Mouse (Mus musculus): ENCODE data around the gene Eln.
A peak's percentile ranks its signal among the peaks of the same experiment; 100 is the strongest.

Eln gene

DNA sequence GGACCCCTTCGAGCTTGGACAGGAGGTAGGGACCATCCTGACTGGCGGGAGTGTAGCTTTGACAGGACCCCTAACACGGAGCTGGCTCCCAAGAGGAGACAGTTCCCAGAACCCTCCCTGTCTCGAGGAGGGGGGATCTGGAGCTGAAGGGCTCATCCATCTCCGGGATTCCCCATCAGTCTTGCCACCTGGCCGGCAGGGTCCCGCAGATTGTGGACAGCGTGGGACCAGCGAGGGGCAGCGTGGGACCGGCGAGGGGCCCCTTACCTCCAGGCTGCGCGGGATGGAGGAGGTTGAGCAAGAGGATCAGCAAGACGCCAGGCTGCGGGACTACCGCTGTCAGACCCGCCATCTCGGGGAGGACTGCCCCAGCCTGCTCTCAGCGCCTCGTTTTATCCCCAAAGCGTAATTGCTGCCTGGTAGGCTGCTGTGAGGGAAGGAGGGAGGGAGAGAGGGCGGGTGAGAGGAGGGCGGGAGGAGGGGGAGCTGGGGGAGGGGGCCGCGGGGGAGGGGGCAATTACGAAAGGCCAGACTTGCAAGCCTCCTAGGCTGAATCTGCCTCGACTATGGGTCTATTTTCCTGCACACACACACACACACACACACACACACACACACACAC is at the start of gene Eln:
Gene Eln, minus strand, starts transcription at position 434 of the 622 bp plus-strand sequence.
- DNase-seq (ENCODE audit: low read depth) = no peak

GRCm38 (mm10) chr5:134790080-134790995 is 43.2 kb upstream of the Eln start:
- no peak for DNase-seq (ENCODE audit: low read depth)

- no peak for DNase-seq (ENCODE audit: low read depth)
These were observed 41.1 kb upstream of the Eln start for GRCm38 (mm10) chr5:134788237-134788636.

GRCm38 (mm10) chr5:134785691-134786371 is 38.7 kb upstream of the Eln start:
- DNase-seq (ENCODE audit: low read depth) = no peak

GRCm38 (mm10) chr5:134783794-134784193 is 36.7 kb upstream of the Eln start:
- DNase-seq (ENCODE audit: low read depth) = no peak

DNA sequence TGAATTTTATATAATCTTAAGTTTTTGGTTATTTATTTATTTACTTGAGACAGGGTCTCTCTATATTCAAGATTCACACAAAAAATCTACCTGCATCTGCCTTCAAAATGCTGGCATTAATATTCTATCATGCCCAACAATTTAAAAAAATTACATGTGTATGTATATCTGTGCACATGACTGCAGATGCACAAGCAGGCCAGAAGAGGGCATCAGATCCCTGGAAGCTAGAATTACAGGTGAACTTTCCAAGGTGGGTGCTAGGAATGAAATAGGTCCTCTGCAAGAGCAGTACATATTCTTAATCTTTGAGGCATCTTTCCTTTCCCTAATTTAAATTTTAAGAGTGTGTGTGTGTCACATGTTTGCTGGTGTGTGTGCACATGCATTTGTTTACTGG is 33.8 kb upstream of the Eln start:
- DNase-seq (ENCODE audit: low read depth) = no peak

GRCm38 (mm10) chr5:134780146-134780545 is 33.0 kb upstream of the Eln start:
- DNase-seq (ENCODE audit: low read depth) = no peak

DNA sequence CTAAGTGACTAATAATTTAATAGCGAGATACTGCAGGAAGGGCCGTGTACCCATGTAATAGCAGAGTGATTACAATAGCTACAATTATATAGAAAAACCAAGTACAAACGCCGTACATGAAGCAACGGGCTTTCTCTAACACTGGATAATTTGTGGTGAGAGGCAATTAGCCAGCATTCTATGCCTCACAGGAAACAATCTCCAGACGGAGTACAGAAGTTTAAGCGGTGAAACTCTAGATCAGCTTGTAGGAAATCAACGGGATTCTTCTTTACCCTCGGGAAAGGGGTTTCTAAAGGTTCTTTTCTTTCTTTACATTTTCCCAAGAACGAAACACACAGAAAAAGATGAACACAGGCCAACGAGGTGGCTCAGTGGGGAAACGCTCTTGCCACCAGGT is 29.4 kb upstream of the Eln start:
- DNase-seq (ENCODE audit: low read depth) = no peak

DNA sequence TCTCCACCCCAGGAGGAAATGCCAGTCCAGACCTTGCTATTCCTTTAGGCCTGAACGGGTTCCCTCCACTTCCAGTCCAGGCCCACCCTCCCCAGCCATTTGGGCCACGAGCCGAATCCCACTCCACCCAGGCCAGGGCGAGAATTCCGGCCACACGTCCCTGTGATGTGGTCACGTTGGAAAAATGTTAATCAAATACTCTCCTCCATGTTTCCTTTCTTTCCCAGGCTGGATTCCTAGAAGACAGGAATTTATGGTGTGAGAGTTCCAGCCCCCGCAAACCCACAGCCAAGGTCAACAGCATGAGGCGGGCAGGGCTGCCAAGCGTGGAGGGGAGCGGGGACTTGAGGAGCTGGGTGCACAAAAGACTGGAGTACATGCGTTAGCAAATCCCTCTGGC is 25.4 kb upstream of the Eln start:
- no peak for DNase-seq (ENCODE audit: low read depth)

DNA sequence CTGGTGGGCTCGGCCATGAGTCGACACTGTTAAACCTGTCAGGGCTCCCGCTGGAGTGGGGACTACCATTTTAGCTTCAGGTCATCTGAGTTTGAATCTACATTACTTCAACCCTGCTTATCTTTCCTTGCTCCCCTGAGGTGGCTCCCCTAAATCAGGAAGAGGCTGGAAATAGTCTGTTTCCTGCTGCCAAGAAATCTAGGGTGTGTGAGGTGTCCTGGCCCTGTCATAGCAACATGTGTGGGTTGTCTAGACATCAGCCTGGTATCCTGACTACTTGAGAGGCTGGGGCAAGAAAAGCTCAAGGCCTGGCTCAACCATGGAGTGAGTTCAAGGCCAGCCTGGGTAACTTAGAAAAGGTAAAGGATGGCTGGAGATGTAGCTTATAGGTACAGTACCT is 24.6 kb upstream of the Eln start:
- DNase-seq (ENCODE audit: low read depth) = no peak

GRCm38 (mm10) chr5:134769181-134769580 is 22.1 kb upstream of the Eln start:
- DNase-seq (ENCODE audit: low read depth) = no peak

DNA sequence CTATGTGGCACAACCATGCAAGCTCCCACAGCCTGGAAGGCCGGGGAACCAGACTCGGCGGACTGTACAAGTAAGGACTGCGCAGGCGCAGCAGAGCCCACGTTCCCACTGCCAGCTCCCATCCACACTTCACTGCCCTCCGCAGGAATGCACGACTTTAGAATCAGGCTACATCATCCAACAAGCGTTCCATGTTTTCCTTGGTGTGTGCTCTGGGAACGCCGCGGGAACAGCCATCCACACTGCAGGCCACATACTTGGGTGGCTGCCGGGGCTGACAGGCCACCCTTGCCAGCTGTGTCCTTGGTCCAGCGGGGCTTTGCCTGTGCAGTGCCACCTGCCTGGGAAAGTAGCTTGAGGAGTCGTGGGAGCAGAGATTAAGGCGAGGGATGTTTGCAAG is 18.3 kb upstream of the Eln start:
- no peak for DNase-seq (ENCODE audit: low read depth)

- no peak for DNase-seq (ENCODE audit: low read depth)
These were observed 16.2 kb upstream of the Eln start for GRCm38 (mm10) chr5:134763326-134763725.

DNA sequence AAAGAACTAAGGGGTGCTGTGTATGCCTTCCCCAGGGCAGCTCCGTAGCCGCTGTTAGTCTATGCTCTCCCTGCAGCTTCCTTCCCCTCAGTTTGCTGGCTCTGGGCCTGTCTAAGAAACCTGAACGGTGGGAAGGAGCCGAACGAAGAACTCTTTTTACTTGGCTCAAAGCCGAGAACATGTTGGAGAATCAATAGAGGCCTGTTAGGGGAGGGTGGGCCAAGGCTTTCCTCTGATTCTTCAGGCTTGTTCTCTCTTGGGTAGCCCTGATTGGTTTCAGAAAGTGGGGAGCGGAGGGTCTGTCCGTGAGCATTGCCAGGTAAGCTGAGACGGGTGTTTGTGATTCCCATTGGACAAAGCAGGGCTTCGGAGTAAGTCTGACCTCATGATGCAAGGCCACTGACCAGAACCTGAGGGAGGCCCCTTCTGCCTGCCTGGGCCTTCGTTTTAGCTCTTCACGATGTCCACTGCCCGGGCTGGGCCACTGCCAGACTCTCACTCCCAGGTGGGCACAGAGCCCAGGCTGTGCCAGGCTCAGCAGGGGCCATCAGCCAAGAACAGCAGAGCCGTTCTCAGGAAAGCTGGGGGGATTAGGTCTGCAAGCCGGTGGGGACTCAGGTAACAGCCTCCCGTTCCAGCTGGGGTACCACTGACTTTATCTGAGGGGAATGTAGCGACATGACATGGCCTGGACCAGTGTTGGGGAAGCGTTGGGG is 14.4 kb upstream of the Eln start:
- no peak for DNase-seq (ENCODE audit: low read depth)

- DNase-seq (ENCODE audit: low read depth) = no peak
These were observed 8.9 kb upstream of the Eln start for GRCm38 (mm10) chr5:134756031-134756430.

GRCm38 (mm10) chr5:134754096-134754495 is 7.0 kb upstream of the Eln start:
- DNase-seq (ENCODE audit: low read depth) = no peak

DNA sequence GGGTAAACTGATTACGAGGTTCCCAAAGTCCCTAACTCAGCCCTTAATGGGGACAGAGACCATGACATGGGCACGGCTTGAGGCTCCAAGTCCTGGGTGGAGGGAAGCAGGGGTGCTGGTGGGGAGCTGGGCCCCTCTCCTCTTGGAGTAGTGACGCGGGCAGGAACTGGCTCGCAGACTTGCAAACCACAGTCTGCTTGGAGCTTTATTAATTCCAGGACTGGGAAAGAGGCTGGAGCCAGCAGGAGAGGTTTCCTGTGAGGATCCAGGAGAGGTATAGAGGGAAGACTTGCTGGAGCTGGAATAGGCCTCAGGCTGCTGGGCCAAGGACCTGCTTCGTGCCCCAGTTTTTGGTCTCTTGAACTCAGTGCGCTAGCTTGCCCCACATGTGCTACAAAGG is 3.3 kb upstream of the Eln start:
- no peak for DNase-seq (ENCODE audit: low read depth)

GRCm38 (mm10) chr5:134747947-134748618 is 960 bp upstream of the Eln start:
- DNase-seq (ENCODE audit: low read depth) = peak; percentile 11

DNA sequence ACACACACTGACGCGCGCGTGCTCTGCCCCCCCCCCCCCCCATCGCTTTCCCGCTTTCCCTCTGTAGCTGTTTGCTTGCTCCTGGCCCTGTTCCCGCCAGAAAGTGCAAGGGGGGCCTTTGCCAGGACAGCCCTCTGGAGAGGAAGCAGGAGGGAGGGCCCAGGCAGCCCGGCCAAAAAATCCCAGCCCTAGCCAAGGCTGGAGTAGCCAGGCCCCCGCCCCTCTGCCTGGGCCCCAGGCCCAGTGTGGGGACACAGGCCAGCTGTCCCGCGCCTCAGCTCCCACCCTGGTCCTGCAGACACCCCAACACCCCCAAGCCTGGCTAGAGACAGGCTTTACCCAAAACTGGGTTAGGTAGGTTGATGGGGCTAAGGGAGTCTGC is 380 bp upstream of the Eln start:
- DNase-seq (ENCODE audit: low read depth) = no peak

- DNase-seq (ENCODE audit: low read depth) = no peak
These were observed 922 bp downstream of the Eln start for GRCm38 (mm10) chr5:134746201-134746600.

DNA sequence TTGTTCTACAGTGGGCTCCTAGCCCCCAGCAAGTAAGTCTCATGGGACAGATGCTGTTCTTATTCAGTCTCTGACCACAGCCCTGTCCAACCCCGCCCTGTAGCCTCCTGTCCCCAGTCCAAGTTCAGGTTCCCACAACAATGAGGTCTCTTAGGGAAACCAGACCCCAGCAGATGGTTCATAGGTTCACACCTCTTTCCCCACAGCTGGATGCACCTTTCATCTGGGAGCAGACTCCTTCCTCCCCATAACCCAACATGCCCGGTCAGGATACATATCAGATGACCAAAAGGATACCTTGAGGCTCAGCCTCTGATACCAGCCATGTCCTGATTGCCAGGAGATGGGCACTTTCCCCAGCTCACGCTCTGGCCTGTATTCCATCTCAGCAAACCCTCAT is 1.3 kb downstream of the Eln start:
- DNase-seq (ENCODE audit: low read depth) = no peak

GRCm38 (mm10) chr5:134745000-134745399 is 2.1 kb downstream of the Eln start:
- DNase-seq (ENCODE audit: low read depth) = no peak

All from c-Kit-positive CD71-positive TER-119-negative erythroid progenitor cells, embryonic 14.5 days (primary cell).